Mouse (Mus musculus) spleen, adult 2 months (tissue): ENCODE measurements around the gene Garnl3.

Source experiments
- CTCF ChIP-seq: fragments of 200-500 bp; IDR thresholded peaks from 2 replicates; pipeline ENCODE4 v1.5.1; 2011; ENCODE audit warnings: mild to moderate bottlenecking, inconsistent platforms; ENCODE audit not compliant: insufficient read depth, insufficient read length, insufficient replicate concordance; ENCODE audit errors: extremely low read depth
- POLR2A ChIP-seq: fragments of 200-500 bp; IDR thresholded peaks from 2 replicates; pipeline ENCODE4 v1.6.1; 2011; ENCODE audit warnings: low read depth, low read length, inconsistent platforms

DNA sequence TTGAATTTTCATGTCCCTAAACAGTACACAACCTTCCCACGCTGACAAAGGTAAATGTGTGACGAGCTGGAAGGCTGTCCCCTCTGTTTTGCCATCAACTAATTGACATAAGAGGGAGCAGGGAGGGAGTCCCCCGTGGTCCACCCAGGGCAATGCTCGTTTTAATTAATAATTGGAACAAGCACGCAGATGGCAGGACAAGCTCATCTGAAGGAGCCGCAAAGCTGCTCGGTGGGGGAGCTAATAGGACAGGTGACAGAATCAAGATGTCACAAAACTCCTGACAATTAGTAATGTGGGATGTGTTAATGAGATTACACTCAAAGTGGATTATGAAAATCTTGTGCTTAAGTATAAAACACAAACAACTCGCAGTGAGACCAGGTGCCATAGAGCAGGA, 68.7 kb downstream of the Garnl3 start:
- TF ChIP-seq POLR2A (no peak), CTCF (no peak)
